Mouse (Mus musculus): Measurements from ENCODE around the gene Hoxa10.

- TF ChIP-seq CTCF (conservative IDR thresholded peaks at IDR 0.05; ENCODE audit: insufficient read depth, insufficient read length, low read depth, low read length): no peak
- no peak for TF ChIP-seq POLR2A (IDR thresholded peaks at IDR 0.05; ENCODE audit: low read depth, low read length)
These were observed 18.6 kb upstream of the Hoxa10 start for GRCm38 (mm10) chr6:52259081-52259790.
